Mouse (Mus musculus) neural tube, embryonic 14.5 days (tissue): ENCODE results near the gene Taf4. TPM values are rescaled to one million over a fixed set of nuclear protein-coding genes. Genes with fewer than 3 reads are reported as not detected.

Source experiments
- ATAC-seq: fragments of 200-750 bp; cut with Nextera tagmentation; 2 replicates; pipeline ENCODE4 v1.8.0; 2017; ENCODE audit warnings: low read depth, mild to moderate bottlenecking, moderate TSS enrichment, moderate library complexity
- H3K27ac ChIP-seq: fragments of 300-500 bp; sonication (generic); 2 replicates; pipeline ENCODE4 v1.5.1; 2014; ENCODE audit warnings: low read depth, mild to moderate bottlenecking, control low read depth, low read length, moderate library complexity, mixed read lengths
- H3K27me3 ChIP-seq: fragments of 300-500 bp; sonication (generic); 2 replicates; pipeline ENCODE4 v1.6.1; 2014; ENCODE audit warnings: low read length; ENCODE audit not compliant: control insufficient read depth, insufficient read depth
- H3K36me3 ChIP-seq: fragments of 300-500 bp; sonication (generic); 2 replicates; pipeline ENCODE4 v1.6.1; 2014; ENCODE audit warnings: low read length, mixed read lengths; ENCODE audit not compliant: control insufficient read depth, insufficient read depth
- H3K4me1 ChIP-seq: fragments of 300-500 bp; sonication (generic); 2 replicates; pipeline ENCODE4 v1.6.1; 2014; ENCODE audit warnings: low read length; ENCODE audit not compliant: control insufficient read depth, insufficient read depth
- H3K4me2 ChIP-seq: fragments of 300-500 bp; sonication (generic); 2 replicates; pipeline ENCODE4 v1.6.1; 2014; ENCODE audit warnings: mild to moderate bottlenecking, low read depth, low read length, control low read depth
- H3K4me3 ChIP-seq: fragments of 300-500 bp; sonication (generic); 2 replicates; pipeline ENCODE4 v1.5.1; 2014; ENCODE audit warnings: low read depth, low read length, control low read depth, mixed read lengths
- H3K9ac ChIP-seq: fragments of 300-500 bp; sonication (generic); replicated peaks from 2 replicates; pipeline ENCODE4 v1.6.1; 2014; ENCODE audit warnings: low read depth, mild to moderate bottlenecking, control low read depth, low read length, mixed read lengths
- H3K9me3 ChIP-seq: fragments of 300-500 bp; sonication (generic); 2 replicates; pipeline ENCODE4 v1.6.1; 2016; ENCODE audit warnings: low read length; ENCODE audit not compliant: control insufficient read depth
- WGBS: fragments of 180-500 bp; shearing (Covaris S2); extraction: QIAGEN DNeasy Blood & Tissue Kit; methylation state at CpG from one replicate; pipeline ENCODE4 v1.1.7; 2014; 5-methylcytosine and 5-hydroxymethylcytosine counted together
- polyA plus RNA-seq: library from polyadenylated mRNA; unstranded; fragments of >200 nt; fragmentation: Nextera tagmentation; extraction: Ambion mirVana; gene quantifications from 2 replicates; pipeline ENCODE4 v1.2.1, GENCODE M21; 2014

Taf4 gene
- polyA plus RNA-seq, 1 experiment from 2014 or later = 6.6 TPM

DNA sequence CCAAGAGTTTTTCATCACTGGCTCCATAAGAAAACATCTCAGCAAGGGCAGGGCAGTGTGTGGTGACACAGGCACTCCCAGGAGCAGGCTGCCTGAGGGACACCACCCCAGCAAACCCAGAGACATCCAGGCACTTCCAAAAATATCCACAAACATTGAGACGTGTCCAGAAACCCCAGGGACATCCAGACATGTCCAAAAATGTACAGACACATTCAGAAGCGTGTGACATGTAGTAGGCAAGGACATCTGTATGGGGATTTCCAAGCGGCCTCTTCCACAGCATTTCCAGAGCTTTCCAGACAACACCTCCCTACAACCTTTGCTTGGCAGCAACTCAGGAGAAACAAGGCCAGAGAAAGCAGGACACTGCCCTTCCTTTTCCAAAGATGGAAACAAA lies 108.8 kb downstream of the Taf4 start:
- Histone ChIP-seq H3K9ac (no peak overlapping the region), H3K4me2 (no peak overlapping the region), H3K27ac (no peak overlapping the region), H3K4me3 (no peak overlapping the region), H3K4me1 (peaks cover 11% of the 10 kb centered on the region), H3K9me3 (no peaks in the 10 kb centered on the region), H3K27me3 (no peaks in the 10 kb centered on the region), H3K36me3 (no peaks in the 10 kb centered on the region)
- ATAC-seq = no peak
- WGBS = 76% methylated on average over 3 of the region's 3 CpGs

DNA sequence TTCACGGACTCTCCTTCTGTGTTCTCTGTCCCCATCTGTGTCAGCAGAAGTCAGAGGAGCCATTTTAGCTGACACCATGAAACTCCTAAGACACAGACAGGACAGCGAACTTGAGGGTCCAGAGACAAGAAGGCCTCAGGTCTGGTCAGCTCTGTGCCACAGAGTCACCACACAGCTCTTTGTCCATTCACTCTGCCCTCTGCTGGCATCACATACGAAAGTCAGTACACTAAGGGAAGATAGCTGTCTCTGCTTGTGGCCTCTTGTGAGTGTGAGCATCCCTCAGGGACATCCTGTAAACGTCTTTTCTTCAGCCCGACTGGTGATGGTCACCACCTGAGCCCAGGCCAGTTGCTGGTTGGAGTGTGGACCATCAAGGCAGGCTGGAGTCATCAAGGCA lies 111.3 kb downstream of the Taf4 start:
- Histone ChIP-seq H3K4me1 (peaks cover 11% of the 10 kb centered on the region), H3K27ac (no peak overlapping the region), H3K4me2 (no peak overlapping the region), H3K9ac (no peak overlapping the region), H3K4me3 (no peak overlapping the region), H3K36me3 (no peaks in the 10 kb centered on the region), H3K27me3 (no peaks in the 10 kb centered on the region), H3K9me3 (no peaks in the 10 kb centered on the region)
- no peak for ATAC-seq
- 74% methylated on average over 5 of the region's 5 CpGs for WGBS

DNA sequence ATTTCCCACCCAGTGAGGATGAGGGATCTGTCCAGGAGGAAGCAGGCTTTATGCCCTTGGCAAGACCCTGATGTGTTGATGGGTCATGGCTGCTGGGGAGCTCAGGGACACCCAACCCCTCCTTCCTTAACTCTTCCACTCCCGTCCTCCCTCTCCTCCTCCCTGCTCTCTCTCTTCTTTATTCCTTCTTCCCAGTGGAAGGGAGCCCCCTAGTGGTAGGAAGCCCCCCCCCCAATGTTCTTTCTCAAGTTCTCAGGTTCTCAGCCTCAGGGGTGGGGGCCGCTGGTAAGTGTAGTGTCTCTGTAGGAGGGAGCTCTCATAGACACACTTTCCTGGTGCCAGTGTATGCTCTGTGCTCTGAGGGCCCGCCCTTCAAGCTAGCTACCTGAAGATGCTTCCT lies 113.2 kb downstream of the Taf4 start:
- H3K27me3 ChIP-seq = no peaks in the 10 kb centered on the region
- H3K36me3 ChIP-seq = no peaks in the 10 kb centered on the region
- 62% methylated on average over 3 of the region's 3 CpGs for WGBS
- no peak overlapping the region for H3K9ac ChIP-seq
- no peaks in the 10 kb centered on the region for H3K4me1 ChIP-seq
- ATAC-seq = no peak
- no peak overlapping the region for H3K4me2 ChIP-seq
- H3K27ac ChIP-seq = no peak overlapping the region
- H3K4me3 ChIP-seq = no peak overlapping the region
- no peaks in the 10 kb centered on the region for H3K9me3 ChIP-seq

DNA sequence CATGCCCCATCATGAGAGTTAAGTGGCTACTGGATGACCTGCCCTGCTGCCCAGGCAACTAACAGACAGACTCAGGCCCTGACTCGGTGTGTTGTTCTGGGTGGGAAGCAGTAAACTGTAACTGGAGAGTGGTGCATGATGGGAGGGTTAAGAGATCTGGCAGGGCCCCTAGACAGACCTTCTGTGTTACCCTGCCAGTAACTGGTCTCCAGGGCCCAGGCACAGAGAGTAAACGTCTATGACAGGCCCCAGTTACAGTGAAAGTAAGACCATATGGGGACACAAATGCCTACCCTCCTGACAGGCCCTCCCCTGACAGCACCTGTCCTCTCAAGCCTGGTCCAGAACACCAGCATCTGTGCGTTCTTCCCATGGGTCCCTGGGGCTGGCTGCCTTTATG lies 113.8 kb downstream of the Taf4 start:
- Histone ChIP-seq H3K27ac (no peak overlapping the region), H3K4me2 (no peak overlapping the region), H3K9ac (no peak overlapping the region), H3K4me3 (no peak overlapping the region), H3K27me3 (no peaks in the 10 kb centered on the region), H3K4me1 (no peaks in the 10 kb centered on the region), H3K36me3 (no peaks in the 10 kb centered on the region), H3K9me3 (no peaks in the 10 kb centered on the region)
- 50% methylated on average over 3 of the region's 3 CpGs for WGBS
- no peak for ATAC-seq

Other genes with a start within 250 kb of the Taf4 start
- gene Lsm14b, start 48.3 kb upstream of the Taf4 start, polyA plus RNA-seq = 14.1 and 17.3 TPM in 2 replicates
- 585 and 653 TPM in 2 replicates for gene Psma7, start 65.8 kb upstream of the Taf4 start, polyA plus RNA-seq
- gene Ss18l1, start 65.9 kb upstream of the Taf4 start, polyA plus RNA-seq = 57.8 and 58.8 TPM in 2 replicates
- gene Mtg2, start 93.9 kb upstream of the Taf4 start, polyA plus RNA-seq = 33.3 and 34.2 TPM in 2 replicates
- 1.5 and 1.8 TPM in 2 replicates for gene Hrh3, start 127.8 kb upstream of the Taf4 start, polyA plus RNA-seq
- 77.4 and 78.2 TPM in 2 replicates for gene Osbpl2, start 142.7 kb upstream of the Taf4 start, polyA plus RNA-seq
- 147 and 154 TPM in 2 replicates for gene Adrm1, start 194.8 kb upstream of the Taf4 start, polyA plus RNA-seq
- 1.2 and 2.0 TPM in 2 replicates for gene Lama5, start 249.2 kb upstream of the Taf4 start, polyA plus RNA-seq